Mouse (Mus musculus) hindbrain, embryonic 13.5 days (tissue): ENCODE measurements around the gene Nckap5. TPM values are rescaled to one million over a fixed set of nuclear protein-coding genes. Genes with fewer than 3 reads are reported as not detected.
A peak's percentile ranks its signal among the peaks of the same experiment; 100 is the strongest.

Experiments used
- ATAC-seq: fragments of 200-750 bp; cut with Nextera tagmentation; 2 replicates; pipeline ENCODE4 v1.8.0; 2017; ENCODE audit warnings: moderate TSS enrichment; ENCODE audit not compliant: low FRiP score
- H3K27ac ChIP-seq: fragments of 300-500 bp; sonication (generic); 2 replicates; pipeline ENCODE4 v1.5.1; 2015; ENCODE audit warnings: inconsistent platforms, mild to moderate bottlenecking, moderate library complexity
- H3K27me3 ChIP-seq: fragments of 300-500 bp; sonication (generic); 2 replicates; pipeline ENCODE4 v1.6.1; 2015; ENCODE audit warnings: mild to moderate bottlenecking, inconsistent platforms
- H3K36me3 ChIP-seq: fragments of 300-500 bp; sonication (generic); 2 replicates; pipeline ENCODE4 v1.6.1; 2015; ENCODE audit warnings: mild to moderate bottlenecking, inconsistent platforms
- H3K4me1 ChIP-seq: fragments of 300-500 bp; sonication (generic); replicated peaks from 2 replicates; pipeline ENCODE4 v1.6.1; 2015; ENCODE audit warnings: inconsistent platforms
- H3K4me2 ChIP-seq: fragments of 300-500 bp; sonication (generic); 2 replicates; pipeline ENCODE4 v1.6.1; 2015; ENCODE audit warnings: inconsistent platforms, mild to moderate bottlenecking, moderate library complexity
- H3K4me3 ChIP-seq: fragments of 300-500 bp; sonication (generic); 2 replicates; pipeline ENCODE4 v1.5.1; 2015; ENCODE audit warnings: mild to moderate bottlenecking, inconsistent platforms
- H3K9ac ChIP-seq: fragments of 300-500 bp; sonication (generic); 2 replicates; pipeline ENCODE4 v1.6.1; 2015; ENCODE audit warnings: mild to moderate bottlenecking, inconsistent platforms
- H3K9me3 ChIP-seq: fragments of 300-500 bp; sonication (generic); 2 replicates; pipeline ENCODE4 v1.6.1; 2016; ENCODE audit warnings: inconsistent platforms
- WGBS: fragments of 180-500 bp; shearing (Covaris S2); methylation state at CpG from one replicate; pipeline ENCODE4 v1.1.7; 2015; 5-methylcytosine and 5-hydroxymethylcytosine counted together
- polyA plus RNA-seq: library from polyadenylated mRNA; unstranded; fragments of >200 nt; fragmentation: Nextera tagmentation; extraction: Ambion mirVana; gene quantifications from 2 replicates; pipeline ENCODE4 v1.2.1, GENCODE M21; 2015

Nckap5 gene
- polyA plus RNA-seq, 1 experiment from 2014 or later = 18.6 TPM

DNA sequence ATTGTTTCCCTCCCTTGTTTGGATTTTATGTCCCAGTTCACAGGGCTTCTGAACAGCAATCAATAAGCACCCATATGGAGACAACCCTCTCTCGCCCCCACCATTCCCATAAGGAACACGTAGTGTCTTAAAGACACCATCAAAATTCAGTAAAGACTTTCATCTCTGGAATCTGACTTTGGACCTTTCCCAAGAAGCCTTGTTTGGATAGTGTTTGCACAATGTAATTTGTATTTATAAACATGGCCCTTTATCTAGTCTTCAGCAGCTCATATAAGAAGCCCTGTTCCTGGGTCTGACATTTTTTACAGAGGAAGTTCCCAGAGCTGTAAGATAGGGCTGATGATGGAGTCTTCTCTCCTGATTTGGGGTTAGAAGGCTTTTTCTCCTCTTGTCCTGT is 359.7 kb downstream of the Nckap5 start:
- 68% methylated on average over 2 of the region's 2 CpGs for WGBS
- ATAC-seq = no peak
- H3K4me1 ChIP-seq = peaks cover 19% of the 10 kb centered on the region
- no peak overlapping the region for H3K4me3 ChIP-seq
- H3K9ac ChIP-seq = no peak overlapping the region
- no peaks in the 10 kb centered on the region for H3K9me3 ChIP-seq
- no peak overlapping the region for H3K4me2 ChIP-seq
- peak overlapping the region; percentile 12; the same call in 1 of the 2 replicates for H3K27ac ChIP-seq
- no peaks in the 10 kb centered on the region for H3K27me3 ChIP-seq
- no peaks in the 10 kb centered on the region for H3K36me3 ChIP-seq

- H3K9me3 ChIP-seq = no peaks in the 10 kb centered on the region
- WGBS = 34% methylated on average over 5 of the region's 5 CpGs
Observed at GRCm38 (mm10) chr1:126469818-126470544, 360.6 kb downstream of the Nckap5 start.

DNA sequence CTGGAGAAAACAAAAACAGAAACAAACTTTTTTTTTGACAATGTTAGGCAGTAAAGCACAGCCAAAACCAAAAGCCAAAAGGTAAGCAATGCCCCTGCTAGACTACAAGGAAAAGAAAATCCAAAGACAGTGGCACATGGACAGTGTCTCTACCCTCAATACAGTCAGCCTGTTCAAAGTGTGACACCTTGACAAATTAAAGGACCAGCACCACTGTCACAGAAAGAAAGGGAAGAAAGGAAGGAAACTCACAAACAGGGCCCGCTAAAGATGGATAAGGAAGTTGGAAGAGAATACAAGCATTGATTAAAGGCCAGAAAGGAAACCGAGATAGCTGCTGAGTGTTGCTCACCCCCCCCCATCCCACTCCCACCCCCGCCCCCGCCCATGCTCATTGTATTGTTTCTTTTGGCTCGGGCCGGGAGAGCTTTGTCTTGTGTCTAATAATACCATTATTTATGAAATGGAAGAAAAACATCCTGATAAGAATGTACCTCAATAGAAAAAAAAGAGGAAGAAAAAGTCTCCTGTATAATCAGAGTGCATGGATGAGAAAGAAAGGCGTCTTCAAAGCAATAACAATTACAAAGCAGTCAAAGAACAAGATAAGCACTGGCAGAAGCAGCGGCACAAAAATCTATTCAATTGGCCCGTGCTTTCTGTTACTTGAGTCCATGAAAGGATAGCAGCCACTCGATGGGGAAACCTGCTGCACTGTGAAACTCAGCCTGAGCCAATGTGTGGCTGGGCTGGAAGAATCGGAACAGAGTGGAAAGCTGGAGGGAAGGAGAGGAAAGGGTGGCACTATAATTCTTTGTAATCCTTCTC is 368.9 kb downstream of the Nckap5 start:
- peak overlapping the region; percentile 30 for H3K27ac ChIP-seq
- no peak overlapping the region for H3K4me3 ChIP-seq
- no peaks in the 10 kb centered on the region for H3K36me3 ChIP-seq
- H3K4me1 ChIP-seq = peaks cover 23% of the 10 kb centered on the region
- H3K27me3 ChIP-seq = no peaks in the 10 kb centered on the region
- WGBS = 22% methylated on average over 11 of the region's 11 CpGs
- no peak for ATAC-seq
- H3K4me2 ChIP-seq = 0 out of 2 replicates have a peak overlapping the region, but pooled peaks have one; percentile 11
- no peak overlapping the region for H3K9ac ChIP-seq
- no peaks in the 10 kb centered on the region for H3K9me3 ChIP-seq

More at GRCm38 (mm10) chr1:126469818-126470544, 360.6 kb downstream of the Nckap5 start:
- ATAC-seq = no peak; the same call in 1 of the 2 replicates
- H3K4me1 ChIP-seq = peaks cover 19% of the 10 kb centered on the region
- H3K27ac ChIP-seq = no peak overlapping the region
- H3K9ac ChIP-seq = no peak overlapping the region
- H3K4me3 ChIP-seq = no peak overlapping the region
- no peaks in the 10 kb centered on the region for H3K27me3 ChIP-seq
- no peak overlapping the region for H3K4me2 ChIP-seq
- H3K36me3 ChIP-seq = no peaks in the 10 kb centered on the region

- Histone ChIP-seq H3K9ac (no peak overlapping the region), H3K27ac (no peak overlapping the region), H3K4me3 (no peak overlapping the region), H3K36me3 (no peaks in the 10 kb centered on the region), H3K4me1 (peaks cover 27% of the 10 kb centered on the region), H3K27me3 (no peaks in the 10 kb centered on the region), H3K9me3 (no peaks in the 10 kb centered on the region), H3K4me2 (no peak overlapping the region)
- WGBS = 76% methylated on average over 1 of the region's 1 CpGs
- ATAC-seq = no peak
Observed at GRCm38 (mm10) chr1:126457739-126458138, 372.9 kb downstream of the Nckap5 start.

- Histone ChIP-seq H3K9ac (no peak overlapping the region), H3K27me3 (no peaks in the 10 kb centered on the region), H3K4me2 (no peak overlapping the region), H3K4me1 (peaks cover 11% of the 10 kb centered on the region), H3K4me3 (no peak overlapping the region), H3K9me3 (no peaks in the 10 kb centered on the region), H3K36me3 (no peaks in the 10 kb centered on the region), H3K27ac (peak overlapping the region; percentile 35; the same call in 1 of the 2 replicates)
- ATAC-seq = peak; percentile 70; the same call in 1 of the 2 replicates
- WGBS = 31% methylated on average over 9 of the region's 9 CpGs
Observed at GRCm38 (mm10) chr1:126454504-126455173, 376.0 kb downstream of the Nckap5 start.

GRCm38 (mm10) chr1:126451472-126451871 is 379.1 kb downstream of the Nckap5 start:
- Histone ChIP-seq H3K36me3 (no peaks in the 10 kb centered on the region), H3K27ac (no peak overlapping the region), H3K4me3 (no peak overlapping the region), H3K27me3 (no peaks in the 10 kb centered on the region), H3K4me2 (no peak overlapping the region), H3K9ac (no peak overlapping the region), H3K9me3 (no peaks in the 10 kb centered on the region), H3K4me1 (peaks cover 14% of the 10 kb centered on the region)
- no peak for ATAC-seq
- WGBS = 70% methylated on average over 9 of the region's 9 CpGs

- H3K36me3 ChIP-seq = no peaks in the 10 kb centered on the region
- no peak for ATAC-seq
- no peak overlapping the region for H3K4me2 ChIP-seq
- H3K9me3 ChIP-seq = no peaks in the 10 kb centered on the region
- no peak overlapping the region for H3K27ac ChIP-seq
- no peak overlapping the region for H3K9ac ChIP-seq
- no peaks in the 10 kb centered on the region for H3K27me3 ChIP-seq
- WGBS = 46% methylated on average over 2 of the region's 2 CpGs
- H3K4me3 ChIP-seq = no peak overlapping the region
- peaks cover 9% of the 10 kb centered on the region; the same call in 1 of the 2 replicates for H3K4me1 ChIP-seq
Observed at GRCm38 (mm10) chr1:126449424-126449823, 381.2 kb downstream of the Nckap5 start.

DNA sequence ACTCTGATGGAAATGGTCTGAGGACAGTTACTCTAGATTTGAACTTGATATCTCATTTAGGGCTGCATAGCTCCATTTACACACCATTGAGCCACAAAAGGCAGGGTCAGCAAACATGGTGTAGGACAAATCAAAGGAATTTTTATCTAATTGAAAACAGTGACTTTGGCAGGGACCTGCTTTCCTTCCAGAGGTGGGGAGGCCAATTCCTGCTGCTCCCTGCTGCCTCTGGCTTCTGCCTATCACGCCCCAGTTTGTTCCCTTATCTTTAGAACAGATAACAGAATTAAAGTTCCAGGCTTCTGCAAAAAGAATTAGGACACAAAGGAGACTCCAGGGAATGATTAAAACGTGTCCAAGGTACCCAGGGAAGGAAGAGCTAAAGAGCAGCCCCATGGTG is 386.7 kb downstream of the Nckap5 start:
- no peak overlapping the region for H3K9ac ChIP-seq
- WGBS = 62% methylated on average over 2 of the region's 2 CpGs
- no peak overlapping the region for H3K27ac ChIP-seq
- H3K36me3 ChIP-seq = no peaks in the 10 kb centered on the region
- H3K4me2 ChIP-seq = no peak overlapping the region
- H3K27me3 ChIP-seq = no peaks in the 10 kb centered on the region
- H3K4me3 ChIP-seq = no peak overlapping the region
- ATAC-seq = no peak
- no peaks in the 10 kb centered on the region for H3K9me3 ChIP-seq
- peaks cover 2% of the 10 kb centered on the region; the same call in 1 of the 2 replicates for H3K4me1 ChIP-seq

DNA sequence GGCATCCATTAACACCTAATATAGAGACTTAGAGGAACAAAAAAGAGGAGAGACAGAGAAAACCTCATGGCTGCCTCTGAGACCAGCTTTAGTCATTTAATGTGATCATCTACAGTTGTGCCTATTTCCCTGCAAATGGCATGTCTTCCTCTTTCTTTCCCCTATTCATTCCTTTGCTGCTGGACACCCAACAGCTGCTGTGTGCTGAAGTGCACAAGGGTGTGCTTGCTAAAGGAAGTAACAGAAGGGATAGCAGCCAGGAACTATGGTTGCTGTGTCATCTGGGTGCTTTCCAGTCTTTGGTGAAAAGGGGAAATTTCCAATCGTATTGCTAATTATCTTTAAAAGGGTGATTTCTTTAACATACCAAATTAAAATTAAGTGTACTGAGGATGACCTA is 387.9 kb downstream of the Nckap5 start:
- no peak overlapping the region for H3K9ac ChIP-seq
- no peak for ATAC-seq
- H3K27ac ChIP-seq = no peak overlapping the region
- H3K9me3 ChIP-seq = no peaks in the 10 kb centered on the region
- no peaks in the 10 kb centered on the region for H3K36me3 ChIP-seq
- H3K4me3 ChIP-seq = no peak overlapping the region
- 87% methylated on average over 1 of the region's 1 CpGs for WGBS
- H3K4me1 ChIP-seq = peaks cover 11% of the 10 kb centered on the region
- no peaks in the 10 kb centered on the region for H3K27me3 ChIP-seq
- no peak overlapping the region for H3K4me2 ChIP-seq

DNA sequence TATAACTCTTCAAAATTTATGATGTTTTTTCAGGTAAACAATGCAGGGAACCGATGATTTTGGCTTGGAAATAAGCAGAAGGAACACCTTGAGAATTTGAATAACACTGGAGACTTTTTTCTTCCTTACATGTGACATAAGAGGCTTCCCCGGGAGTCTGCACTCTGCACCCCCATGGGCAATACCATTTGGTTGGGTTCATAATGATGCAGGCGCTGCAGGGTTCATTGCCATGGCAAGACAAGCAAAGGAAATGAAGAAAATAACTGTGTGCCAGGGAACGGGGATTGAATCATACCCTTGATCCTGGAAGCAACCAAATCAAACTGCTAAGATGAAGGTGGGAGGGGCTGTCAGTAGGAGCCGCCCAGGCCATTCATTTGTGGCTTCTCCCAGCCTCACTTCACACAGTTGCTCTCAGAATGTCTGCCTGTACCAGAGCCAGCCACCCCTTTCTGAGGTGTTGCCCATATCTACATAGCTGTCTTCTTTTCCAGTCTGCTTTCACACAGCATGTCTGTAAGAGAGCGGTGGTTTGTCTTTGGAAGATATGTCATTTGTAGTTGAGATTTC is 392.5 kb downstream of the Nckap5 start:
- no peaks in the 10 kb centered on the region for H3K9me3 ChIP-seq
- no peak overlapping the region for H3K9ac ChIP-seq
- H3K27me3 ChIP-seq = no peaks in the 10 kb centered on the region
- 69% methylated on average over 6 of the region's 6 CpGs for WGBS
- peaks cover 16% of the 10 kb centered on the region for H3K4me1 ChIP-seq
- no peak overlapping the region for H3K27ac ChIP-seq
- ATAC-seq = no peak
- no peak overlapping the region for H3K4me2 ChIP-seq
- no peak overlapping the region for H3K4me3 ChIP-seq
- no peaks in the 10 kb centered on the region for H3K36me3 ChIP-seq

- Histone ChIP-seq H3K36me3 (no peaks in the 10 kb centered on the region), H3K9me3 (no peaks in the 10 kb centered on the region), H3K4me2 (no peak overlapping the region), H3K27ac (no peak overlapping the region), H3K27me3 (no peaks in the 10 kb centered on the region), H3K9ac (no peak overlapping the region), H3K4me1 (peaks cover 16% of the 10 kb centered on the region), H3K4me3 (no peak overlapping the region)
- WGBS = 43% methylated on average over 9 of the region's 9 CpGs
- ATAC-seq = no peak
Observed at GRCm38 (mm10) chr1:126436937-126437667, 393.5 kb downstream of the Nckap5 start.
